Comparison of ENCODE assay signal across 8 mouse cellular contexts in the genomic region with DNA sequence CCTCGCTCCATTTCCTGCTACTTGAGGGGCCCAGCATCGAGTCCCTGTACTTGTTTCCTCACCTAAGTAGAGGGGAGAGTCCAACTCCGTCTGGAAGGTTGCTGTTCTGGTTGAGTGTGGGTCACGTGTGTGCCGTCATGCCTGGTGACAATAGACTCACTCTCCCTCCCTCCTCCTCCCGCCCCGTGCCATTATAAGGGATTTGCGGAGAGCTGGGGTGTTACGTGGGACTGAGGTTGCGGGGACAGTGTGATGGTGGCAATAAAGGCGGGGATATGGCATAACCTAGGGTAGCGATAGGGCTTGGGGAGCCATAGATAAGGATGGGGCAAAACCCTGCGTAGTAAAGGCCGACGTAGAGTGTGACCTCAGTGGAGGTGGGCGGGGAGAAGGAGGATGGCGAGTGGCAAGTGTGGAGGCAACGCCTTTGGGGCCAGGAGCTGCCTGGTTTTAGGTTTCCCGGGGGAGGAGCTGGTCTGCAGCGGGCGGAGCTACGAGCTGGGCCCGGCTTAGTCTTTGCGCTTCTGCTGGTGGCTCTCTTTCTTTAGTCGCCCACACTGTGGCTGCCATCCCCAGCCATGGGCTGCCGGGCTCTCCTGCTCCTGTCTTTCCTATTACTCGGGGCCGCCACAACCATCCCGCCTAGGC. TPM values are rescaled to one million over a fixed set of nuclear protein-coding genes. Genes with fewer than 3 reads are reported as not detected.
DNase-seq lines count a peak whose midpoint lies in the region; ATAC-seq lines count a peak whose summit lies in the region.

No protein-coding gene starts in this region.

- no peaks in the 10 kb centered on the region for H3K27me3 ChIP-seq in hindbrain, embryonic 15.5 days

- under 1% methylated on average over 27 of the region's 29 CpGs for WGBS in hindbrain, embryonic 15.5 days

- peaks cover 25% of the 10 kb centered on the region for H3K4me1 ChIP-seq in hindbrain, embryonic 15.5 days (replicated peaks)

- no peaks in the 10 kb centered on the region for H3K9me3 ChIP-seq in hindbrain, embryonic 15.5 days

- H3K36me3 ChIP-seq in hindbrain, embryonic 15.5 days = no peaks in the 10 kb centered on the region

- peak; percentile 92 for ATAC-seq in hindbrain, embryonic 15.5 days (ENCODE audit: low FRiP score, low read depth)

- H3K27ac ChIP-seq in hindbrain, embryonic 15.5 days (replicated peaks) = peak overlapping the region; percentile 99

- peak overlapping the region; percentile 79 for H3K4me2 ChIP-seq in hindbrain, embryonic 15.5 days

- H3K4me3 ChIP-seq in hindbrain, embryonic 15.5 days = peak overlapping the region; percentile 71

- peak overlapping the region; percentile 76 for H3K9ac ChIP-seq in hindbrain, embryonic 15.5 days

- DNase-seq in R1 (ENCODE audit: low read depth, low spot score) = peak; percentile 96
- peak; percentile 91 to 92 for DNase-seq in cerebellum, postnatal 25 days
- DNase-seq in frontal cortex, postnatal 25 days (ENCODE audit: low spot score in 2 of 2) = peak; percentile 62 to 73
- DNase-seq in left cerebral cortex, adult 11 months (ENCODE audit: low spot score) = peak; percentile 82
- peak; percentile 91 to 93 for DNase-seq in lung, postnatal 4 days
- peak; percentile 72 for DNase-seq in retina, postnatal 7 days (ENCODE audit: low read depth, low spot score)
- peak; percentile 72 for DNase-seq in urinary bladder, adult 2 months (ENCODE audit: low spot score)

RNA-seq across cellular contexts. Expression of gene Prcp, which starts 0.6 kb away (rescaled TPM):
- 21.5 and 21.7 TPM in 2 replicates for polyA plus RNA-seq in hindbrain, embryonic 15.5 days (2015; fragmentation: Nextera tagmentation; extraction: Ambion mirVana)
- polyA plus RNA-seq in urinary bladder, adult 2 months (2012; rRNA removed) = 20.4 and 21.0 TPM in 2 replicates

RNA-seq across cellular contexts. Expression of gene Ddias, which starts 0.8 kb away (rescaled TPM):
- polyA plus RNA-seq in hindbrain, embryonic 15.5 days (2015; fragmentation: Nextera tagmentation; extraction: Ambion mirVana) = 4.6 and 5.8 TPM in 2 replicates
- polyA plus RNA-seq in urinary bladder, adult 2 months (2012; rRNA removed) = 0.66 and 0.77 TPM in 2 replicates

Comparison
In these comparisons a context has a peak if more than half of its experiments do, and no peak if none do; other contexts are left out.
1. Peak in every context shown above with its lines: DNase-seq, ATAC-seq, H3K4me3 ChIP-seq and H3K27ac ChIP-seq.